Mouse (Mus musculus): ENCODE measurements around the gene Rab33a.

Gene Rab33a

DNA sequence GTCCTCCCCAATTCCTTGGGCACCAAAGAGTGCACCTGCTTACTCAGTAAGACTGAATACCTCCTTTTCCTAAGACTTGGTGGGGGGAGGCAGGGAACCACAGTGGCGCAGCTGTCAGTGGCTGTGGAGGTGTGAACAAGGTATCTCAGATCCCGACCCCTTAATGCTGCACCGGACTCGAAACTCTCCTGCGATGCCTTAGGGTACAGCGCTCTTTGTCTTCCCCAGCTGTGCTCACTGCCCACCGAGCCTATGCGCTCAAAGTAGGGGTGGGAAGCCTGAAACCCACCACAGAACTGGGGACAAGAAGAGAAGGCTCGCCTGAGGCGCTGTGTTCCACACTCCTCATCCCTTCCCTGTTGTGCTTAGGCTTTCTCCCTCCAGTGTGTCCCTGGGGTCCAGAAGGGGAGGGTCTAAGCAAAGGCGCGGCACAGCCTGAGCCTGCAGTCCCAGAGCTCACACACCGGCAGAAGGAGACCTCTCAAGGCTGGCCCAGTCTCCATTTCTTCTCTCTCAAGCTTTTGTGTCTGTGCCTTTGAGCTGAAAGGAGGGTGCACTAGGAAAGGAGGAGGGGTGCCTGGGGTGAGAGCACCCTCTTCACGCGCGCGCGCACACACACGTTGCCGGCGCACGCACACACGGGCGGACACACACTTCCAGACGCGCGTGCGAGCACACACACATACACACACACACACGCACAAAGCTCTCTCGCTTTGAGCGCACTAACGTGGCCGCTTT, at the start of gene Rab33a:
TSS of gene Rab33a (plus strand) at position 478 of the 741 bp plus-strand sequence.
- no peak for DNase-seq (ENCODE audit: low spot score in 2 of 2)

DNA sequence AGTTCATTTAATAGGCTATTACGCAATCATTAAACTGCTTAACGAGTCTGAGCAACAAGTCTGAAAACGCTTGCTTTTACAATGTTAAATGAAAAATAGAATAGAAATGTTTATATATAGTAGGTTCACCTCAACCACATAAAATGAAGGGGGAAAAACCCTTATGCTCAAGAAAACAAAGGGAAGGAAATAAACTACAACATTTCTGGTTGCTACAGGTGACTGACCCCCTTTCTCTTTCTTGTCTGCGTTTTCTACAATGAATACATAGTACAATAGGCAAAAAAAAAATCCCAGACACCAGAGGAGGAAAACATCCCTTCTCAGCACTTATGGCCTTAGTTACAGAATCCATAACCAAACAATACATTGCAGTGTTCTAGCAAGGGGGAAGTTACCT, 38.0 kb upstream of the Rab33a start:
- no peak for DNase-seq (ENCODE audit: low spot score in 2 of 2)

DNA sequence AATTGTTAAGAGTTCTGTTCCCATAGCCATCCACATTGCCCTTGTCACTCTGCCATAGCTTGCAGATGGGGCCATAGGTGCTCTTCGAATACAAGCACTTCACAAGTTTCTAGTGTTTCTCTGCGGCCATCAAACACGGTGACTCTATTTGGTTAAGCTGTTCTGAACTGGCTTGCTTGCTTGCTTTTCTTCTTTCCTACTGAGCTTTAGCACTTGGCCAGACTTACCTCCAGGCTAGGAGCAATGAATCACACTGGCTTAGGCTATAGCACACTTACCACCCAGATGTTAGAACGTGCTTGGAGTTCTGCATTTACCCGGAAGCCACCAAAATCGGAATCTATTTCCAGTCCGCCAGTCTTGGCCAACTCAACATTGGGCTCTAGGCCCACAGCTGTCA, 37.4 kb upstream of the Rab33a start:
- DNase-seq (ENCODE audit: low spot score in 2 of 2), result no peak

DNA sequence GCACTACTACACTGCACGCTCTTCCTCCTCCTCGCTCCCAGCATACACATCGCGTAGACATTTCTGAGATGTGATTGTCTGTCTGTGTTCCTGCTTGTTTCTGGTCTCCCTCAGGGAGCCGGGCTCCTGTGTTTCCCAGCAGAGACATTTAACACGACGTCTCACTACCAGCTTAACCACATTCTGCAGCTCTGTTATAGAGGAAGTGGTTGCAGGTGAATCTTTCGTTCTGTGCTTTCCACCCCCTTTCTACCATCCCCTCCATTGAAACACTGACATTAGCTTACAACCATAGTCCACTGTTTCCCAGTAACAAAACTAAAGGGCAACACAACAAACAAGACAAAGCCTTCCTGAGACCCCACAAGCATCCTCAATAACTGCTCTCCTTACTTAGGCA, 25.3 kb upstream of the Rab33a start:
- no peak for DNase-seq (ENCODE audit: low spot score in 2 of 2)

DNA sequence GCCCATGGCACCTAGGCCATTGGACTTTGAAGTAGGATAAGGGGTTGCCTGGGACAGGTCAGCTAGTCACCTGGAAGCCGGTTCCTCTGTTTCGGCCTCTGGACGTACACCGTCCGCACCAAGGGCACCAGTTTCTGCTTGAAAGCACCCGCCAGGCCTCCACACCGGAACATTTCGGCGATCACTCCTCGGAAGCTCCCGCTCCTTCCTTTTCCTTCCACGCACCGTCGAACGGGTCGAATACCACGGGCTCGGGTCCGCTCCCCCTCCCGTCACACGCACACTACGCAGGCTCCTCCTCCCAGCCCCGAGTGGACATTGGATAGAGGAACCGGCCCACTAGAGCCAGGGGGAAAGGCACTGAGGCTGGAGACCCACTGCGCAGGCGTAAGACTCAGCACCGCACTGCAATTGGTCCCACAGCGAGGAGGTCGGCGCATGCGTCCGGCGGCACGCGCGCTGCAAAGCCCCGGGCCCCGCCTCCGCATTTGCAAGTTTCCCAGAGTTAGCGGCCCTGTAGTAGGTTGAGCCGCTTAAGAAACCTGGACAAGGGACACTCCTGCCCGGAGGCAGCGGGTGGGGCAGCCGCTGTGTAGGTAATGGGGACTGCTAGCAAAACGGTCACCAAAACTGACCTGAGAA, 5.8 kb upstream of the Rab33a start, which contains the start of gene Aifm1:
TSS of gene Aifm1 (minus strand) at position 398 of the 642 bp plus-strand sequence.
- peak; percentile 92 for DNase-seq (ENCODE audit: low spot score in 2 of 2)

DNA sequence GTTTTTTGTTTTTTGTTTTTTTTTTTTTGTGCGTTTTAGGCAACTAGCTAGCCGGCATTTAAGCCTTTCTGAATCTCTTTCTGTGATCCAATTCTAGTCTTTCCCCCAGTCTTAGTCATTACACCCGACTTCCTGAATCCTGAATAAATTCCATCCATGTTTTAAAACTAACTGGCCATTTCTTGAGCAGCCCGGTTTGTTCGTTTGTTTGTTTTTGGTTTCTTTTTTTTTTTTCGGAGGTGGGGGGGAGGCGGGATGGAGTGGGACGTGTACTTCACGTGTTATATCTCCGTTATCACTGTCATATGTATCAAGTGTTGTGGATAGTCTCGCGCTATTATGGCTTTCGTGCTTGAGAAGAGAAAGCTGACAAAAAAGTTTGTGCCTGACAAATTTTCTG, 5.3 kb upstream of the Rab33a start:
- DNase-seq (ENCODE audit: low spot score in 2 of 2), result no peak

DNA sequence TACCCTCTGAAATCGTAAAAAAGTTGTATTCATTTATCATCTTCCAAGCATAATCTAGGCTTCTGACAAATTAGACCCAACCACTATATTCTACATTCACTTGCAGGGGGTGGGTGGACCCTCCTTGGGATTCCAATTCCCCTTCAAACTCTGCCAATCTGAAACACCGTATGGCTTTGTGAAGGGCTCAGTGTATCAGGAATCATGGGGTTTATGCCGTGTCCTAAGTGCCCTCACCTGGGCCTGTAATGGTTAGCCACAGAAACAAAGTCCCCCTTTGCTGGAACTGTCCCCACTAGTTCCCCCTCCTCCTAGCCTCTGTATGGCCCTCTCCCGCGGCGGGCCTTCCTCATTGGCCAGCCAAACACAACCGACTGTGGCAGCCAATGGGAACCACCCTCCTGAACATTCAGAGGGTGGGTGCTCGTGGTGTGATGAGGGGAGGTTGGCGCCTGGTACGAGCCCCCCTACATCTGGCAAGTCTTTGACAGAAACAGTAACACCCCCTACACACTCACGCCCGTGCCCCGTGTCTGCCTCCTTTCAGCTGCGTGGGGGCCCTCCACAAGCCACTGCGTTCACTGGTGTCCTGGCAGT, 776 bp upstream of the Rab33a start:
- DNase-seq (ENCODE audit: low spot score in 2 of 2), result no peak

DNA sequence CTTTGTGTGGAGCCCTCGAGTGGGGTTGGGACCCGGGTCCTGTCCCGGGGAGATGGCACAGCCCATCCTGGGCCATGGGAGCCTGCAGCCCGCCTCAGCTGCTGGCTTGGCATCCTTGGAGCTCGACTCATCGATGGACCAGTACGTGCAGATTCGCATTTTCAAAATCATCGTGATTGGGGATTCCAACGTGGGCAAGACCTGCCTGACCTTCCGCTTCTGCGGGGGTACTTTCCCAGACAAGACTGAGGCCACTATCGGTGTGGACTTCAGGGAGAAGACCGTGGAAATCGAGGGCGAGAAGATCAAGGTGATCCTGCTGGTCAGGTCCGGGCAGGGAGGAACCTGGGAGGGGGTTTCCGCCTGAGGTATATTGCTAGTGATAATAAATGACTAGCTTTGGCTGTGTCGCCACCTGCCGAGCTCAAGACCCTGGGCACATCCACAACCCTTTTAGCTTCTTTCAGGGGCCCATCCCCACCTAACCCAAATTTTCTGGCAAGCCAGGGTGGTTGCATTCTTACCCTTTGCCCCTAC, 532 bp downstream of the Rab33a start:
- DNase-seq (ENCODE audit: low spot score in 2 of 2), result no peak

DNA sequence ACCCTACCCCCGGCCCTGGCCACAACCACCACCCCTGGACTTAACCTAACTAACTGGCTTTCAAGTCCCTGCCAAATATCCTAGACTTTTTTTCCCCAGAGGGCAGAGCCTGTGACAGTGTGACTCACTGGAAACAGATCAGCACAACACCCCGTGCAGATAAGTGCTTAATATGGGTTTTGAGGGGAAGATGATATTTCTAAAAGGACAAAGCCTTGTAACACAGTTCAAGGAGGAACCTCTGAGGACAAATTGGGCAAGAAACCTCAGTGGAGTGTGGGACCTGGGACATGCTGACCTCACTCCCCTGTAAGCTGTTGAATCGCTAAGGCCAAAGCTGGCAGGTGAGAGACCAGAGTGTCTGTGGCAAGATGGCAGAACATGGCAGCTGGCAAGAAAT, 2.6 kb downstream of the Rab33a start:
- DNase-seq (ENCODE audit: low spot score in 2 of 2), result no peak

DNA sequence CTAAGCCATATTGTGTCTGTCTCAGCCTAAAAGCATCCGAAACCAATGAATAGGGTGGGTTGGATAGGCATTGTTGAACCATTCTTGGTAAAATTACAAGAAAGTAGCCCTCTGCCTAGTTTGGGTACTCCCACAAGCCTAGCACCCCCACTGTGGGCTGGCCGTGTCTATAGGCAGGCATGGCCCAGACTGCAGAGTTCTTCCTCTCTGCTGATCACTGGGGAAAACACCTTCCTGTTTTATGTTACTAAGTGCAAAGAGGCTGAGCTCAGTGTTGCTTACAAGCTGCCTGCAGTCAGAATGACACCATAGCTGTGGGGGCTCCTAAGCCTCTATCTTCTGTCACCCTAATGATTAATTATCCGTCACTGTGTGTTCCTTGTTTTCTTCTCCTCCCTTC, 4.4 kb downstream of the Rab33a start:
- DNase-seq (ENCODE audit: low spot score in 2 of 2), result no peak

DNA sequence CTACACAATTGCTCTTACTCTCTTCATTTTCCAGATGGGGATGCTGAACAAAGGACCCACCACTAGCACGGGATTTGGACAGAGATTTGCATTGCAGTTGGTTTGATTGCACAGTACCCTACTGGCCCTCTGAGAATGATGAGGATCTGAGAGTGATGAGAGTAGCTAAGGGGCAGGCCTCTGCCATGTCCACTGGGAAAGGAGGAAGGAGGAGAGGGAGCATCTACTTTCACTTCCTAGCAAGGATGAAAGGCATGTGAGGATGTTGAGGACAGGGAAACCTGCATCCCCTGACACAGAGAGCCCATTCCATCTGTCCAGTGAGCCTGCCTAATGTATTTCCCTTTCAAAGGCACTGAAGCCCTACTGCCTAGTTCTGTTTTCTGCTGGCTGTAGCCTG, 6.2 kb downstream of the Rab33a start:
- DNase-seq (ENCODE audit: low spot score in 2 of 2), result no peak

DNA sequence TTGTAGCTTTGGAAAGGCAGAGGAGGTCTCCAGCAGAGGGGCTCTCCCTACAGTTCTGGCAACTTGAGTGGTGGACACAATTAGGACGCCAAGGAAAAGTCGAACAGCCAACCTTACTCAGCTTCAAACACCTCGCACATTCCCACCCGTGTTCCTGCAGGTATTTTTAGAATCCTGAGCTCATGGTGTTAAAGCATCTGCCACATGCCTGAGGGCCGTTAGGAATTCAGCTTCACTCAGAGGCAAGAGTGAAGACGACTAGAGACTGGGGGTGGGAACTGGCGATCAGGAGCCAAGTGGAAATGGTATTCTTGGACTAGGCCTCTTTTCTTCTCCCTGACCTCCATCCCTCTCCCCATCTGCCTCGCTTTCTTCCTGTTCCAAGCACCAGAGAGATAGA, 6.8 kb downstream of the Rab33a start:
- no peak for DNase-seq (ENCODE audit: low spot score in 2 of 2)

DNA sequence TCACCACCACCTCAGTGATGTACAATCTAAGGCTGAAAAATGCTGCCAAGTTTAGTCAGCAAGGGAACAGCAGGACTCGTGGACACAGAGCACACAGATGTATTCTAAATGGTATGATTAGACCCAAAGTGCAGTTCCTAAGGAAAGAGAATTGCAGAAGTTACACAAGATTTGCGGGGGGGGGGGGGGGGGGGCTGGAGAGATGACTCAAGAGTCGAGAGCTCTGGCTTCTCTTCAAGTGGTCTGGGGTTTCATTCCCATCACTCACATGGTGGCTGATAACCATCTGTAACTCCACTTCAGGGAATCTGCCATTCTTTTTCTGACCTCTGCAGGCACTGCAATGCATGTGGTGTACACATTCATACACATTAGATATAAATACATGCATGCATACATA, 7.3 kb downstream of the Rab33a start:
- no peak for DNase-seq (ENCODE audit: low spot score in 2 of 2)

DNA sequence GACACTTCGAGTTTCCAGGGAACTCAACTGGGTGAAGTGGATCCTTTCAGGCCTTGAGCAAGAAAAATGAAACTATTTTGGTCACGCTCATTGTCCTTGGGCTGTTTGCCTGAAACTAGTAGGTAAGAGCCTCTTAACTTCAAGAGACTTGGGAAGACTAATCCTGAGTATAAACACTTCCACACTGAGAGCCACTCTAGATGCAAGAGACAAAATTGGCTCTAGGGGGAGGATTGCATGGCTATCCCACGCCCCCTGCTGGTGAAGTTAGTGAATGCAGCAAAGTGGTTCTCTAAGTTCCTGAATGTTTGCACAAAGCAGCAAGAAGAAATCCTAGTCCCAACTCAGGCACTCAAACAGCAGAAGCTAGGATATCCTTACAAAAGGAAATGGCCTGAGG, 13.1 kb downstream of the Rab33a start:
- DNase-seq (ENCODE audit: low spot score in 2 of 2), result peak; percentile 28 to 42
